Comparison of ENCODE assay signal across 24 mouse cellular contexts in genomic region chr12:108823036-108823435, GRCm38 (mm10). TPM values are rescaled to one million over a fixed set of nuclear protein-coding genes. Genes with fewer than 3 reads are reported as not detected.
DNase-seq lines count a peak whose midpoint lies in the region; ATAC-seq and TF ChIP-seq lines count a peak whose summit lies in the region.
"Had no signal": no experiment of that assay in that cellular context is flagged by ENCODE, and none has a peak within 500 bp of the region (broad histone marks: within the 10 kb centered on the region; RNA-seq: fewer than 3 reads in every experiment).

No protein-coding gene starts in this region.

- H3K36me3 ChIP-seq in kidney, embryonic 14.5 days (ENCODE audit: control insufficient read depth, insufficient read depth, low read length): peaks cover 26% of the 10 kb centered on the region
- H3K36me3 ChIP-seq in kidney, postnatal 0 days (ENCODE audit: insufficient read depth, low read length): peaks cover 4% of the 10 kb centered on the region
- no peaks in the 10 kb centered on the region for H3K36me3 ChIP-seq in kidney, adult 2 months (ENCODE audit: control insufficient read depth, insufficient read depth, low read length)
- no peaks in the 10 kb centered on the region; the same call in 1 of the 2 replicates for H3K36me3 ChIP-seq in lung, postnatal 0 days (ENCODE audit: insufficient read depth, low read length)

- no peak for TF ChIP-seq EP300 in lung, postnatal 0 days (IDR thresholded peaks at IDR 0.05)

- H3K9ac ChIP-seq in kidney, embryonic 14.5 days (ENCODE audit: low read depth, low read length): no peak overlapping the region
- H3K9ac ChIP-seq in kidney, postnatal 0 days (ENCODE audit: low read depth, low read length): no peak overlapping the region
- no peak overlapping the region for H3K9ac ChIP-seq in lung, postnatal 0 days (replicated peaks; ENCODE audit: low read depth)
- H3K9ac ChIP-seq: embryonic facial prominence, embryonic 12.5 days; embryonic facial prominence, embryonic 15.5 days; forebrain, postnatal 0 days; hindbrain, embryonic 12.5 days; hindbrain, embryonic 15.5 days had no signal

- TF ChIP-seq CTCF in kidney, postnatal 0 days (IDR thresholded peaks at IDR 0.05; ENCODE audit: low read depth): no peak
- TF ChIP-seq CTCF in kidney, adult 2 months (conservative IDR thresholded peaks at IDR 0.05; ENCODE audit: insufficient read depth, insufficient read length, low read depth, low read length): no peak
- no peak for TF ChIP-seq CTCF in lung, postnatal 0 days (IDR thresholded peaks at IDR 0.05)
- no peak for TF ChIP-seq CTCF in lung, adult 2 months (IDR thresholded peaks at IDR 0.05; ENCODE audit: insufficient read depth, low read length)

- H3K4me1 ChIP-seq in kidney, embryonic 14.5 days (ENCODE audit: control insufficient read depth, insufficient read depth, low read length): no peaks in the 10 kb centered on the region
- no peaks in the 10 kb centered on the region for H3K4me1 ChIP-seq in kidney, postnatal 0 days (replicated peaks; ENCODE audit: insufficient read depth, low read length)
- H3K4me1 ChIP-seq in kidney, adult 2 months (ENCODE audit: control insufficient read depth, insufficient read depth, low read length): no peaks in the 10 kb centered on the region
- no peaks in the 10 kb centered on the region for H3K4me1 ChIP-seq in lung, postnatal 0 days (ENCODE audit: insufficient read depth, low read depth, low read length)
- H3K4me1 ChIP-seq in lung, adult 2 months (ENCODE audit: control insufficient read depth, insufficient read depth, low read length): no peaks in the 10 kb centered on the region
- H3K4me1 ChIP-seq: embryonic facial prominence, embryonic 12.5 days; hindbrain, embryonic 12.5 days; hindbrain, embryonic 15.5 days had no signal

- peak; percentile 29 for DNase-seq in cerebellum, adult 9-11 months
- DNase-seq in cerebellum, postnatal 36 days: no peak
- no peak for DNase-seq in kidney, adult 18-20 months
- DNase-seq in kidney, postnatal 0 days (ENCODE audit: low spot score): peak; percentile 24
- no peak for DNase-seq in kidney, adult 2 months
- no peak for DNase-seq in lung, postnatal 0 days (ENCODE audit: low spot score)
- DNase-seq in lung, adult 2 months: no peak
- DNase-seq: adrenal gland, postnatal 10 days; adrenal gland, postnatal 36 days; B cell, adult 2 months; cerebellum, adult 11 months; cerebellum, adult 2 months; forebrain, postnatal 0 days; gastrocnemius, postnatal 14 days; heart, adult 11 months had no signal

- no peak for TF ChIP-seq POLR2A in kidney, adult 2 months (IDR thresholded peaks at IDR 0.05; ENCODE audit: low read depth, low read length)
- no peak for TF ChIP-seq POLR2A in lung, adult 2 months (IDR thresholded peaks at IDR 0.05; ENCODE audit: borderline replicate concordance, extremely low read depth, low read depth, low read length)

- ATAC-seq in kidney, embryonic 14.5 days (ENCODE audit: low FRiP score, low TSS enrichment): peak; percentile 51; the same call in 1 of the 2 replicates
- ATAC-seq in kidney, postnatal 0 days (replicated peaks; ENCODE audit: low FRiP score, low read depth): peak; percentile 51
- ATAC-seq in lung, postnatal 0 days: peak; percentile 32; the same call in 1 of the 2 replicates
- ATAC-seq: forebrain, embryonic 14.5 days; forebrain, postnatal 0 days; Patski had no signal

- H3K27me3 ChIP-seq in kidney, embryonic 14.5 days (ENCODE audit: control insufficient read depth, insufficient read depth, low read length): no peaks in the 10 kb centered on the region
- no peaks in the 10 kb centered on the region for H3K27me3 ChIP-seq in kidney, postnatal 0 days (ENCODE audit: insufficient read depth, low read length)
- H3K27me3 ChIP-seq in kidney, adult 2 months (replicated peaks; ENCODE audit: control insufficient read depth, insufficient read depth, low read length): no peaks in the 10 kb centered on the region
- no peaks in the 10 kb centered on the region for H3K27me3 ChIP-seq in lung, postnatal 0 days (replicated peaks; ENCODE audit: insufficient read depth, low read length)
- H3K27me3 ChIP-seq: CH12.LX; embryonic facial prominence, embryonic 12.5 days; embryonic facial prominence, embryonic 15.5 days; hindbrain, embryonic 12.5 days; hindbrain, embryonic 15.5 days; Patski had no signal

- 48% methylated on average over 8 of the region's 8 CpGs for WGBS in kidney, embryonic 14.5 days
- WGBS in kidney, postnatal 0 days: 27% methylated on average over 8 of the region's 8 CpGs
- WGBS in kidney, adult 2 months: 41% methylated on average over 8 of the region's 8 CpGs
- WGBS in lung, postnatal 0 days: 48% methylated on average over 8 of the region's 8 CpGs
- 61% methylated on average over 8 of the region's 8 CpGs for WGBS in lung, adult 2 months

- H3K9me3 ChIP-seq in kidney, embryonic 14.5 days (ENCODE audit: control insufficient read depth, low read length): no peaks in the 10 kb centered on the region; the same call in 1 of the 2 replicates
- no peaks in the 10 kb centered on the region for H3K9me3 ChIP-seq in kidney, postnatal 0 days (replicated peaks; ENCODE audit: low read length)
- no peaks in the 10 kb centered on the region for H3K9me3 ChIP-seq in lung, postnatal 0 days (ENCODE audit: low read length)
- H3K9me3 ChIP-seq: embryonic facial prominence, embryonic 12.5 days; embryonic facial prominence, embryonic 15.5 days; hindbrain, embryonic 12.5 days; hindbrain, embryonic 15.5 days had no signal

- H3K4me3 ChIP-seq in kidney, embryonic 14.5 days (ENCODE audit: low read length): no peak overlapping the region
- H3K4me3 ChIP-seq in kidney, postnatal 0 days (replicated peaks; ENCODE audit: low read depth, low read length): no peak overlapping the region
- H3K4me3 ChIP-seq in kidney, adult 2 months (ENCODE audit: insufficient read depth, low read depth, low read length): no peak overlapping the region
- no peak overlapping the region for H3K4me3 ChIP-seq in lung, postnatal 0 days (ENCODE audit: low read depth, low read length)
- H3K4me3 ChIP-seq in lung, adult 2 months (replicated peaks; ENCODE audit: extremely low read depth, low read depth, low read length): no peak overlapping the region
- H3K4me3 ChIP-seq: embryonic facial prominence, embryonic 12.5 days; embryonic facial prominence, embryonic 15.5 days; hindbrain, embryonic 12.5 days; hindbrain, embryonic 15.5 days had no signal

- H3K4me2 ChIP-seq in kidney, embryonic 14.5 days (replicated peaks; ENCODE audit: low read depth, low read length): no peak overlapping the region
- no peak overlapping the region for H3K4me2 ChIP-seq in kidney, postnatal 0 days (ENCODE audit: low read length)
- no peak overlapping the region for H3K4me2 ChIP-seq in lung, postnatal 0 days (replicated peaks; ENCODE audit: low read depth, low read length)
- H3K4me2 ChIP-seq: embryonic facial prominence, embryonic 12.5 days; embryonic facial prominence, embryonic 15.5 days; heart, embryonic 11.5 days; hindbrain, embryonic 12.5 days; hindbrain, embryonic 15.5 days had no signal

- no peak overlapping the region for H3K27ac ChIP-seq in kidney, embryonic 14.5 days (ENCODE audit: low read depth, low read length)
- no peak overlapping the region for H3K27ac ChIP-seq in kidney, postnatal 0 days
- H3K27ac ChIP-seq in kidney, adult 2 months (ENCODE audit: insufficient read depth, low read depth, low read length): no peak overlapping the region
- no peak overlapping the region for H3K27ac ChIP-seq in lung, postnatal 0 days (ENCODE audit: low read length)
- H3K27ac ChIP-seq: embryonic facial prominence, embryonic 12.5 days; embryonic facial prominence, embryonic 15.5 days; hindbrain, embryonic 12.5 days; hindbrain, embryonic 15.5 days had no signal

RNA-seq across cellular contexts. Expression of gene Slc25a29, which starts 12.6 kb away (rescaled TPM):
- 7.5 and 9.0 TPM in 2 replicates for polyA plus RNA-seq in kidney, embryonic 14.5 days (2014; fragmentation: Nextera tagmentation; extraction: Ambion mirVana)
- 6.4 and 6.6 TPM in 2 replicates for polyA plus RNA-seq in kidney, postnatal 0 days (2015; fragmentation: Nextera tagmentation; extraction: Ambion mirVana)
- 12.7 and 14.3 TPM in 2 replicates for polyA plus RNA-seq in kidney, adult 2 months (2012; rRNA removed)
- polyA plus RNA-seq in lung, postnatal 0 days (2015; fragmentation: Nextera tagmentation; extraction: Ambion mirVana): 14.9 and 19.7 TPM in 2 replicates
- polyA plus RNA-seq in lung, adult 2 months (2012; rRNA removed): 15.1 and 19.0 TPM in 2 replicates

RNA-seq across cellular contexts. Expression of gene Slc25a47, which starts 12.8 kb away (rescaled TPM):
- 7.6 and 9.0 TPM in 2 replicates for polyA plus RNA-seq in kidney, embryonic 14.5 days (2014; fragmentation: Nextera tagmentation; extraction: Ambion mirVana)
- 7.1 and 7.6 TPM in 2 replicates for polyA plus RNA-seq in kidney, postnatal 0 days (2015; fragmentation: Nextera tagmentation; extraction: Ambion mirVana)
- polyA plus RNA-seq in kidney, adult 2 months (2012; rRNA removed): 7.0 and 9.2 TPM in 2 replicates
- 8.5 TPM in 2 replicates for polyA plus RNA-seq in lung, postnatal 0 days (2015; fragmentation: Nextera tagmentation; extraction: Ambion mirVana)
- polyA plus RNA-seq in lung, adult 2 months (2012; rRNA removed): 13.7 and 14.7 TPM in 2 replicates

RNA-seq across cellular contexts. Expression of gene Yy1, which starts 30.3 kb away (rescaled TPM):
- polyA plus RNA-seq in kidney, embryonic 14.5 days (2014; fragmentation: Nextera tagmentation; extraction: Ambion mirVana): 23.2 and 24.2 TPM in 2 replicates
- 15.6 and 17.3 TPM in 2 replicates for polyA plus RNA-seq in kidney, postnatal 0 days (2015; fragmentation: Nextera tagmentation; extraction: Ambion mirVana)
- polyA plus RNA-seq in kidney, adult 2 months (2012; rRNA removed): 13.5 and 14.1 TPM in 2 replicates
- 13.7 and 16.2 TPM in 2 replicates for polyA plus RNA-seq in lung, postnatal 0 days (2015; fragmentation: Nextera tagmentation; extraction: Ambion mirVana)
- polyA plus RNA-seq in lung, adult 2 months (2012; rRNA removed): 19.3 and 22.0 TPM in 2 replicates

Comparison
In these comparisons a context has a peak if more than half of its experiments do, and no peak if none do; other contexts are left out.
1. DNase-seq: peak in cerebellum, adult 9-11 months (single experiment) and kidney, postnatal 0 days (single experiment); none in cerebellum, postnatal 36 days (0 of 2), kidney, adult 18-20 months (single experiment), kidney, adult 2 months (single experiment), lung, postnatal 0 days (single experiment) and lung, adult 2 months (single experiment).
2. Peak in every context shown above with its lines, with median percentiles within 50 percentile points of each other: ATAC-seq.